Mouse (Mus musculus): Measurements from ENCODE around the gene Sipa1l1. TPM values are rescaled to one million over a fixed set of nuclear protein-coding genes. Genes with fewer than 3 reads are reported as not detected.

Sipa1l1 gene
- polyA plus RNA-seq, 1 experiment from 2014 or later = 37.2 TPM

DNA sequence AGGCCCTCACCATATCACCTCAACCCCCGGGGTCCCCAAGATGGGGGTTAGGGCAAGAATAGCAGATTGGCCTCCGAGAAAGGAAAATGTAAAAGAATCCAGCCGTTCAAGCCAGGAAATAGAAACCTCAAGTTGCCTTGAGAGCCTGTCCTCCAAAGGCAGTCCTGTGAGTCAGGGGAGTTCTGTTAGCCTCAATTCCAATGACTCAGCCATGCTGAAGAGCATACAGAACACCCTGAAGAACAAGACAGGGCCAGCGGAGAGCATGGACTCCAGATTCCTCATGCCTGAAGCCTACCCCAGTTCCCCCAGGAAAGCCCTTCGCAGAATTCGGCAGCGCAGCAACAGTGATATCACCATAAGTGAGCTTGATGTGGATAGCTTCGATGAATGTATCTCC lies 172.1 kb downstream of the Sipa1l1 start:
- no peak overlapping the region for H3K4me3 ChIP-seq (ENCODE audit: low read depth, low read length)
- no peak for ATAC-seq (replicated peaks; ENCODE audit: insufficient number of reproducible peaks, low FRiP score, low TSS enrichment)
- no peaks in the 10 kb centered on the region for H3K27me3 ChIP-seq (ENCODE audit: control insufficient read depth, insufficient read depth, low read length)
- H3K4me1 ChIP-seq (ENCODE audit: control insufficient read depth, insufficient read depth, low read length) = peaks cover 14% of the 10 kb centered on the region
- WGBS (ENCODE audit: insufficient replicate concordance) = 89% methylated on average over 8 of the region's 8 CpGs
- peaks cover 3% of the 10 kb centered on the region for H3K36me3 ChIP-seq (ENCODE audit: control insufficient read depth, insufficient read depth, low read length)
- H3K9ac ChIP-seq (ENCODE audit: low read depth, low read length) = no peak overlapping the region
- no peak overlapping the region for H3K27ac ChIP-seq (ENCODE audit: low read depth, low read length)
- H3K9me3 ChIP-seq (replicated peaks; ENCODE audit: control insufficient read depth, low read length) = no peaks in the 10 kb centered on the region
- no peak overlapping the region for H3K4me2 ChIP-seq

DNA sequence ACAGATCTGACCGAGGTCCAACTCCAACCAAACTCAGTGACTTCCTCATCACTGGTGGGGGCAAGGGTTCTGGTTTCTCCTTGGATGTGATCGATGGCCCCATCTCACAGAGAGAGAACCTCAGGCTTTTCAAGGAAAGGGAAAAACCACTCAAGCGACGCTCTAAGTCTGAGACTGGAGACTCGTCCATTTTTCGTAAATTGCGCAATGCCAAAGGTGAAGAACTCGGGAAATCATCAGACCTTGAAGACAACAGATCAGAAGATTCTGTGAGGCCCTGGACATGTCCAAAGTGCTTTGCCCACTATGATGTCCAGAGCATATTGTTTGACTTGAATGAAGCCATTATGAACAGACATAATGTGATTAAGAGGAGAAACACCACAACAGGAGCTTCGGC lies 172.6 kb downstream of the Sipa1l1 start:
- Histone ChIP-seq H3K4me2 (no peak overlapping the region), H3K27me3 (ENCODE audit: control insufficient read depth, insufficient read depth, low read length) (no peaks in the 10 kb centered on the region), H3K4me1 (ENCODE audit: control insufficient read depth, insufficient read depth, low read length) (peaks cover 14% of the 10 kb centered on the region), H3K27ac (ENCODE audit: low read depth, low read length) (no peak overlapping the region), H3K4me3 (ENCODE audit: low read depth, low read length) (no peak overlapping the region), H3K9me3 (replicated peaks; ENCODE audit: control insufficient read depth, low read length) (no peaks in the 10 kb centered on the region), H3K36me3 (ENCODE audit: control insufficient read depth, insufficient read depth, low read length) (peaks cover 3% of the 10 kb centered on the region), H3K9ac (ENCODE audit: low read depth, low read length) (no peak overlapping the region)
- WGBS (ENCODE audit: insufficient replicate concordance) = 88% methylated on average over 9 of the region's 9 CpGs
- ATAC-seq (replicated peaks; ENCODE audit: insufficient number of reproducible peaks, low FRiP score, low TSS enrichment) = no peak

DNA sequence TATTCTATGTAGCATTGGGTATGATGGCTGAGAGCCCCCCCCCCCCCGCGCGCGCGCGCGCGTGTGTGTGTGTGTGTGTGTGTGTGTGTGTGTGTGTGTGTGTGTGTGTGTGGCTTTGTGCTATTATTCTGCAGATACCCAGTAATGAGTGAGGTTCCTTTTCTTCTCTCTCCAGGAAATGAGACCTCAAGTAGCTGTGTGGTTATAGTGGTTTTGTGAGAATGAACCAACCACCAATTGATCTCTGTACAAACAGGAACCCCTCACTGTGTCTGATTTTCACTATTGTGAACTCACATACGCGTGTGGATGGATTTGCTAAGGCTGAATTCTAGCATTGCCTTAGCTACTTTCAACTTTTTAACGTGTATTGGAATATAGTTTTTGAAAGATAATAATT lies 181.0 kb downstream of the Sipa1l1 start:
- H3K9ac ChIP-seq (ENCODE audit: low read depth, low read length) = no peak overlapping the region
- peaks cover 36% of the 10 kb centered on the region for H3K4me1 ChIP-seq (ENCODE audit: control insufficient read depth, insufficient read depth, low read length)
- WGBS (ENCODE audit: insufficient replicate concordance) = 94% methylated on average over 11 of the region's 11 CpGs
- H3K9me3 ChIP-seq (replicated peaks; ENCODE audit: control insufficient read depth, low read length) = no peaks in the 10 kb centered on the region
- no peaks in the 10 kb centered on the region for H3K36me3 ChIP-seq (ENCODE audit: control insufficient read depth, insufficient read depth, low read length)
- no peak overlapping the region for H3K4me2 ChIP-seq
- no peak overlapping the region for H3K4me3 ChIP-seq (ENCODE audit: low read depth, low read length)
- H3K27ac ChIP-seq (ENCODE audit: low read depth, low read length) = no peak overlapping the region
- ATAC-seq (replicated peaks; ENCODE audit: insufficient number of reproducible peaks, low FRiP score, low TSS enrichment) = no peak
- H3K27me3 ChIP-seq (ENCODE audit: control insufficient read depth, insufficient read depth, low read length) = no peaks in the 10 kb centered on the region

DNA sequence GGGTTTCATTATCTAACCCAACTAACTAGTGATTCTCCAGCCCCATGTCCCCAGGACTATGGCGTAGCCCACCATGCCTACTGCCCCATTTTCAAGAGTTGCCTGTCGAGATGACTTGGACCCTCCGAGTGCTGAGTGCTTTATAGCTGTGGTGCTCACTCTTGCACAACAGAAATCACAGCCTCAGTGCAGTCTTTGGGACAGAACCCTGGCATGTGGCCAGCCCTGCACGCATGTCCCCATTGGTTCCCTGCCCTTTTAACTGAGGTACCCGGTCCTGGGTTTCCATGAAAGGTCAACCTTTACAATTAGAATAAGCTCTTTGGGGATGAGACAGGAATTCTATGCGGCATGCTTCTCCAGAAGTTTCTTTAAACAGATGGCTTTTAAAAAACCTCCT lies 181.8 kb downstream of the Sipa1l1 start:
- Histone ChIP-seq H3K9me3 (replicated peaks; ENCODE audit: control insufficient read depth, low read length) (no peaks in the 10 kb centered on the region), H3K4me1 (ENCODE audit: control insufficient read depth, insufficient read depth, low read length) (peaks cover 44% of the 10 kb centered on the region), H3K36me3 (ENCODE audit: control insufficient read depth, insufficient read depth, low read length) (no peaks in the 10 kb centered on the region), H3K4me2 (no peak overlapping the region), H3K9ac (ENCODE audit: low read depth, low read length) (no peak overlapping the region), H3K27me3 (ENCODE audit: control insufficient read depth, insufficient read depth, low read length) (no peaks in the 10 kb centered on the region), H3K27ac (ENCODE audit: low read depth, low read length) (no peak overlapping the region), H3K4me3 (ENCODE audit: low read depth, low read length) (no peak overlapping the region)
- no peak for ATAC-seq (replicated peaks; ENCODE audit: insufficient number of reproducible peaks, low FRiP score, low TSS enrichment)
- 77% methylated on average over 6 of the region's 6 CpGs for WGBS (ENCODE audit: insufficient replicate concordance)

DNA sequence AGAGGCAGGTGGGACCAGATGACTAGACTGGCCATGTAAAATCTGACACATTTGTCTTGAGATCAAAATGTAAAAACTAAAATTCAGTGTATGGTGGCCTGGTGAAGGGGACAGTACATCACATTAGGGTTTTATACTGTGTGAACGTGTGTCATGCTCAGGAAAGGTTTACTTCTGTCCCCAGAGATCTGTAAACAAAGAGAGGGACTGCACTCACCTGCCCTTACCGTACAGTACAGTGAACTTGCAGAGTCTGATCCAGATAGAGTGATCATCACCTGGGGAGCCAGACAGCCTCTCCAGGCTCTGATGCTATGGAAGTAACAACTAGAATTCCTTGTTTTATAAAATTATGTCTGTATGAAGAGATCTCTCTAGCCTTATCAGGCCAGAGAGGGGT lies 184.5 kb downstream of the Sipa1l1 start:
- no peak for ATAC-seq (replicated peaks; ENCODE audit: insufficient number of reproducible peaks, low FRiP score, low TSS enrichment)
- H3K4me1 ChIP-seq (ENCODE audit: control insufficient read depth, insufficient read depth, low read length) = peaks cover 45% of the 10 kb centered on the region

DNA sequence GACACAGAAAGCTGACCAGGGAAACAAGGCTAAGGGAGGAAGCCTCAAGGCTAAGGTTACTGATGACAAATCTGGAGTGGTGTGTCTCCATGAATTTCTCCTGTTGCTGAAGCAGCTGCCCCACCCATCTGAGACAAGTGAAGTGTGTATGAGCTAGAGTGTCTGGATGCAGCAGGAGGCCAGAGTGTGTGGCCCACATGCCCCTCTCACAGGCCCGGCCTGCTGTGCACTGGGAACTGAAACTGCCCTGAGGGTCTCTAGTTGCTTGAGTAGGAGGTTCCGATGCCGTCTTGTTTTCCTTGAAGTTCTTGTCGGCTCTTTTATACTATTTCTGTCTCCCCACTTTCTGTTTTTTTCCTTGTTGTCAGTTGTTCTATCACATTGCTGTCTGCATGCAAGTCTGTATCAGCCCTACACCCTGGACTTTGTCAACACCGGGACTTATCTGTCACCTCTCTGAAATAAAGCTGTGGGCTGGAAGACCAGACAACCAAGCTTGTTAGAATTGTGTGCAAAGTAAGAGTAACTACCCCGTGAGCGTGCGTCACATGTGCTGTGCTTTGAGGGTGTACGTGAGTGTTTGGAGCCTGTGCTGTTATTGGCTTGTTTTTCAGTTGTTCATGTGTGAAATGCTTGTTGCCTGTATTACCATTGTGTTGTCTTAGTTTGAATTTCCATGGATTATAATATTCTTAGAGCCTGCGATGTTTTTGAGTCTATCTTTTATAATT lies 186.5 kb downstream of the Sipa1l1 start:
- H3K27ac ChIP-seq (ENCODE audit: low read depth, low read length) = peak overlapping the region; percentile 81
- H3K9me3 ChIP-seq (replicated peaks; ENCODE audit: control insufficient read depth, low read length) = no peaks in the 10 kb centered on the region
- H3K36me3 ChIP-seq (ENCODE audit: control insufficient read depth, insufficient read depth, low read length) = peaks cover 4% of the 10 kb centered on the region; the same call in 1 of the 2 replicates
- 31% methylated on average over 10 of the region's 10 CpGs for WGBS (ENCODE audit: insufficient replicate concordance)
- peak overlapping the region; percentile 35 for H3K4me2 ChIP-seq
- peaks cover 36% of the 10 kb centered on the region for H3K4me1 ChIP-seq (ENCODE audit: control insufficient read depth, insufficient read depth, low read length)
- no peak overlapping the region for H3K4me3 ChIP-seq (ENCODE audit: low read depth, low read length)
- no peaks in the 10 kb centered on the region for H3K27me3 ChIP-seq (ENCODE audit: control insufficient read depth, insufficient read depth, low read length)
- ATAC-seq (replicated peaks; ENCODE audit: insufficient number of reproducible peaks, low FRiP score, low TSS enrichment) = 0 out of 2 replicates have a peak, but pooled peaks have one; percentile 31
- H3K9ac ChIP-seq (ENCODE audit: low read depth, low read length) = 0 out of 2 replicates have a peak overlapping the region, but pooled peaks have one; percentile 22

More for the DNA sequence above, 184.5 kb downstream of the Sipa1l1 start:
- no peak overlapping the region for H3K27ac ChIP-seq (ENCODE audit: low read depth, low read length)
- 55% methylated on average over 2 of the region's 2 CpGs for WGBS (ENCODE audit: insufficient replicate concordance)
- no peaks in the 10 kb centered on the region for H3K27me3 ChIP-seq (ENCODE audit: control insufficient read depth, insufficient read depth, low read length)
- H3K36me3 ChIP-seq (ENCODE audit: control insufficient read depth, insufficient read depth, low read length) = peaks cover 4% of the 10 kb centered on the region; the same call in 1 of the 2 replicates
- H3K9ac ChIP-seq (ENCODE audit: low read depth, low read length) = no peak overlapping the region
- H3K4me3 ChIP-seq (ENCODE audit: low read depth, low read length) = no peak overlapping the region
- H3K4me2 ChIP-seq = no peak overlapping the region
- no peaks in the 10 kb centered on the region for H3K9me3 ChIP-seq (replicated peaks; ENCODE audit: control insufficient read depth, low read length)

DNA sequence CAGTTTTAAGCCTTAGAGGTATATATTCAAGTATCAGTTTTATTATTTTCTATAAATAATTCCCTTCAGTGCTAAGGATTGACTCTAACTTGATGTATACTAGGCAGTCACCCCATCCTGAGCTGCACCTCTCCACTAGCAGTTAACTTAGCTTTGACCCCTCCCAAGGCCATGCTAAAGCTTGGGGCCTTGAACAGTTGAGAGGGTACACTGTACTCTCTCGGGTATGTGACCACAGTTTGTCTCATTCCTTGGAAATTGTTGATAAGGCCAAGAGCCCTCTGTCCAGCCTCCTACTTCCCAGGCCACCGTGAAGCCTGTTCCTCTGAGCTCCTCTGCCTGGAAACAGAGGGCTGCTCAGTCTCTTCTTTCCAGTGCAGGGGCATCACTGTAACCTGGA lies 187.4 kb downstream of the Sipa1l1 start:
- 22% methylated on average over 2 of the region's 2 CpGs for WGBS (ENCODE audit: insufficient replicate concordance)
- ATAC-seq (replicated peaks; ENCODE audit: insufficient number of reproducible peaks, low FRiP score, low TSS enrichment) = 0 out of 2 replicates have a peak, but pooled peaks have one; percentile 22

DNA sequence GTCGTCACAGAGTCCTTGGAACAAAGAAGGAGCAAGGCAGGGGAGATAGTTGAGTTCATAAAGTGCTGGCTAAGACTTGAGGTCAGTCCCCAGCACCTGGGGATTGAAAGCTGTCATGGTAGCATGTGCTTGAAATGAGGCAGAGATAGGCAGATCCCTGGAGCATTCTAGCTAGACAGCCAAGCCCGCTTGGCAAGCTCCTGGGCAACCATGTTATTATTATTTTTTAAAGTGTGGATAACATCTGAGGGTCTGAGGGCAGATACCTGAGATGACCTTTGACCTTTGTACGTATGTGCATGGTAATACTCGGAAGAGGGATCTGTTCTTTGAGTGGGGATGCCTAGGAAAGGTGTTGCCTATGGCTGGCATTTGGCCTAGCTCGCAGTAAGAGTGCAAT lies 188.3 kb downstream of the Sipa1l1 start:
- 81% methylated on average over 5 of the region's 5 CpGs for whole genome bisulfite sequencing (ENCODE audit: insufficient replicate concordance)
- H3K4me3 ChIP-seq (ENCODE audit: low read depth, low read length) = no peak overlapping the region
- no peak overlapping the region for H3K9ac ChIP-seq (ENCODE audit: low read depth, low read length)
- ATAC-seq (replicated peaks; ENCODE audit: insufficient number of reproducible peaks, low FRiP score, low TSS enrichment) = no peak
- H3K4me2 ChIP-seq = no peak overlapping the region
- H3K4me1 ChIP-seq (ENCODE audit: control insufficient read depth, insufficient read depth, low read length) = peaks cover 28% of the 10 kb centered on the region
- no peaks in the 10 kb centered on the region for H3K9me3 ChIP-seq (replicated peaks; ENCODE audit: control insufficient read depth, low read length)
- H3K36me3 ChIP-seq (ENCODE audit: control insufficient read depth, insufficient read depth, low read length) = peaks cover 4% of the 10 kb centered on the region
- no peaks in the 10 kb centered on the region for H3K27me3 ChIP-seq (ENCODE audit: control insufficient read depth, insufficient read depth, low read length)
- H3K27ac ChIP-seq (ENCODE audit: low read depth, low read length) = no peak overlapping the region

More for the DNA sequence above, 187.4 kb downstream of the Sipa1l1 start:
- peaks cover 4% of the 10 kb centered on the region; the same call in 1 of the 2 replicates for H3K36me3 ChIP-seq (ENCODE audit: control insufficient read depth, insufficient read depth, low read length)
- H3K27ac ChIP-seq (ENCODE audit: low read depth, low read length) = peak overlapping the region; percentile 41; the same call in 1 of the 2 replicates
- H3K9ac ChIP-seq (ENCODE audit: low read depth, low read length) = no peak overlapping the region
- no peaks in the 10 kb centered on the region for H3K9me3 ChIP-seq (replicated peaks; ENCODE audit: control insufficient read depth, low read length)
- H3K27me3 ChIP-seq (ENCODE audit: control insufficient read depth, insufficient read depth, low read length) = no peaks in the 10 kb centered on the region
- H3K4me1 ChIP-seq (ENCODE audit: control insufficient read depth, insufficient read depth, low read length) = peaks cover 29% of the 10 kb centered on the region
- no peak overlapping the region for H3K4me3 ChIP-seq (ENCODE audit: low read depth, low read length)
- no peak overlapping the region for H3K4me2 ChIP-seq

DNA sequence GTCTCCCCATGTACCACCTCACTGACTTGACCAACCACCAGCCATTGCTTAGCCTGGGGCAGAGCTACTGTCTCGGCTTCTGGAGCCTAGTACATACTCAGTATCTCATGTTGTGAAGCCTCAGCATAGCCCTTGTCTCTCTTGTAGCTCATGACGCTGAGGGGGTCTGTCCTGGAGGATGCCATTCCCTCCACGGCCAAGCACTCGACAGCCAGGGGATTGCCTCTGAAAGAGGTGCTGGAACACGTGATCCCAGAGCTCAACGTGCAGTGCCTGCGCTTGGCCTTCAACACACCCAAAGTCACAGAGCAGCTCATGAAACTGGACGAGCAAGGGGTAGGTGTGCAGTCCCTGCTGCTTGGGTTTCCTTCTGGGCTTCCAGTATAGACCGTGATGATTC lies 193.7 kb downstream of the Sipa1l1 start:
- Histone ChIP-seq H3K27ac (ENCODE audit: low read depth, low read length) (no peak overlapping the region), H3K9ac (ENCODE audit: low read depth, low read length) (no peak overlapping the region), H3K36me3 (ENCODE audit: control insufficient read depth, insufficient read depth, low read length) (peaks cover 2% of the 10 kb centered on the region), H3K9me3 (replicated peaks; ENCODE audit: control insufficient read depth, low read length) (no peaks in the 10 kb centered on the region), H3K4me1 (ENCODE audit: control insufficient read depth, insufficient read depth, low read length) (peaks cover 9% of the 10 kb centered on the region), H3K4me3 (ENCODE audit: low read depth, low read length) (no peak overlapping the region), H3K4me2 (no peak overlapping the region), H3K27me3 (ENCODE audit: control insufficient read depth, insufficient read depth, low read length) (no peaks in the 10 kb centered on the region)
- 80% methylated on average over 9 of the region's 9 CpGs for WGBS (ENCODE audit: insufficient replicate concordance)
- no peak for ATAC-seq (replicated peaks; ENCODE audit: insufficient number of reproducible peaks, low FRiP score, low TSS enrichment)
